Mouse (Mus musculus): ENCODE measurements around the gene 1810013L24Rik. TPM values are rescaled to one million over a fixed set of nuclear protein-coding genes. Genes with fewer than 3 reads are reported as not detected.

1810013L24Rik gene
- polyA plus RNA-seq, 1 experiment from 2014 or later: 20.8 TPM

DNA sequence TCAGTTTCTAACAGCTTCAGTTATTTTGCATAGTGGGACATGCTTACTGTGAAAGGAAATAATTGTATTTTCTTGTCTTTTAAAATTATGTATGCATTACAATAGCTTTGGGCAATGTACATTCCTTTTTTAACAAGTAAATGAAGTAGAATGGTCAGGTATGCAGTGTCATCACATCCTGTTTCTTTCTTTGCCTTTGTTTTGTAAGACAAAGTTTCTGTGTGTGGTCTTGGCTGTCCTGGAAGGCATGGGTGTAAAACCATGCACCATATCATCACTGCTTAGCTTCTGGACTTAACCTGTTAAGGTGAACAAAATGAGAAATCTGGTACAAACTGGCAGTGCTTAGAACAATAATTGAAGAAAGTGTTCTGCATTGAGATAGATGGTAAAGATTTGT lies 9.0 kb downstream of the 1810013L24Rik start:
- ATAC-seq (replicated peaks; ENCODE audit: low FRiP score): no peak
- Histone ChIP-seq H3K9me3 (replicated peaks) (no peaks in the 10 kb centered on the region), H3K27me3 (no peaks in the 10 kb centered on the region), H3K9ac (no peak overlapping the region), H3K4me3 (replicated peaks) (no peak overlapping the region), H3K36me3 (peaks cover 89% of the 10 kb centered on the region), H3K4me1 (peaks cover 10% of the 10 kb centered on the region; the same call in 1 of the 2 replicates), H3K27ac (no peak overlapping the region), H3K4me2 (no peak overlapping the region)

DNA sequence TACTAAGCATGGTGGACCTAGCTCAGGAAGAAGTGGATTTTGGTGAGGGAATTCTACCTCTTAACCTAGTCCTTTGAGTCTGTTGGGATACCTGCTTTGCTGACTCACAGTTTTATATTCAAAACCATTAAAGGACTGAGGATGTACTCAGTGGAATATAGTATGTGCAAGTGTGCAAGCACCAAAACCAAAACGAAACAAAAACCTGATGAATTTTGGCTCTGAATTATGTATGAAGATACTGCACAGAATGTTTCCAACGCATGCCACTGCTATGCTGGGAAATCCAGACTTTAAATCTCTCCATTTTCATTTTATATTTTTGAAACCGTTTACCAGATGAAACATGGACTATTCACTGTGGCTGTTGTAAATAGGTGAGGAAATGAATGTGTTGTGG lies 10.7 kb downstream of the 1810013L24Rik start:
- Histone ChIP-seq H3K4me2 (no peak overlapping the region), H3K4me3 (replicated peaks) (no peak overlapping the region), H3K9ac (no peak overlapping the region), H3K9me3 (replicated peaks) (no peaks in the 10 kb centered on the region), H3K36me3 (peaks cover 82% of the 10 kb centered on the region), H3K27ac (no peak overlapping the region), H3K4me1 (no peaks in the 10 kb centered on the region), H3K27me3 (no peaks in the 10 kb centered on the region)
- ATAC-seq (replicated peaks; ENCODE audit: low FRiP score): no peak
- 91% methylated on average over 3 of the region's 3 CpGs for WGBS

GRCm38 (mm10) chr16:8842962-8843361 lies 13.1 kb downstream of the 1810013L24Rik start:
- Histone ChIP-seq H3K36me3 (peaks cover 70% of the 10 kb centered on the region), H3K9ac (no peak overlapping the region), H3K4me3 (replicated peaks) (no peak overlapping the region), H3K4me2 (no peak overlapping the region), H3K27ac (no peak overlapping the region), H3K9me3 (replicated peaks) (no peaks in the 10 kb centered on the region), H3K4me1 (peaks cover 5% of the 10 kb centered on the region; the same call in 1 of the 2 replicates), H3K27me3 (no peaks in the 10 kb centered on the region)
- 93% methylated on average over 10 of the region's 10 CpGs for WGBS
- no peak for ATAC-seq (replicated peaks; ENCODE audit: low FRiP score)

GRCm38 (mm10) chr16:8843580-8844175 lies 13.8 kb downstream of the 1810013L24Rik start:
- H3K9ac ChIP-seq: no peak overlapping the region
- no peak overlapping the region for H3K27ac ChIP-seq
- peaks cover 70% of the 10 kb centered on the region for H3K36me3 ChIP-seq
- no peak overlapping the region for H3K4me3 ChIP-seq (replicated peaks)
- no peaks in the 10 kb centered on the region for H3K9me3 ChIP-seq (replicated peaks)
- no peak overlapping the region for H3K4me2 ChIP-seq
- no peak for ATAC-seq (replicated peaks; ENCODE audit: low FRiP score)
- WGBS: 78% methylated on average over 3 of the region's 3 CpGs
- no peaks in the 10 kb centered on the region for H3K27me3 ChIP-seq
- H3K4me1 ChIP-seq: peaks cover 8% of the 10 kb centered on the region; the same call in 1 of the 2 replicates

DNA sequence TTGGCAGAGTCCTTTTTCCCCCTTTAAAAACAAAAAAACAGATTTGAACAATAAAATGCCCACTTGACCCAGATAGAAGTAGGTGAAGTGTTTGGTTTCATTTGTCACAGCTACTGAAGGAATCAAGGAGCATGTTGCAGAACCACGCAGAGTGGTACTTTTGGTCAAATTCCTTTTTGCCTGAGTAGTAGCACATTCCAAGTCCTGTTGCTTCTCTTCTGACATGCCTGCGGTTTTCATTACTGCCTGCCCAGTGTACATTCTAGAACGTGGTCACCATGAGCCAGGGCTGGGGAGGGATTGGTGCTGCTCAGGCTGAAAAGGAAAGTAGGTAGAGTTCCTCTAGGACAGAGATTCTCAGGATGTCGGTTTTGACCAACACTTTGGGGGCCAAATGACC lies 16.1 kb downstream of the 1810013L24Rik start:
- Histone ChIP-seq H3K9me3 (replicated peaks) (no peaks in the 10 kb centered on the region), H3K27ac (no peak overlapping the region), H3K4me1 (peaks cover 10% of the 10 kb centered on the region; the same call in 1 of the 2 replicates), H3K27me3 (no peaks in the 10 kb centered on the region), H3K4me3 (replicated peaks) (no peak overlapping the region), H3K4me2 (no peak overlapping the region), H3K36me3 (peaks cover 66% of the 10 kb centered on the region), H3K9ac (no peak overlapping the region)
- WGBS: 80% methylated on average over 4 of the region's 4 CpGs
- ATAC-seq (replicated peaks; ENCODE audit: low FRiP score): no peak

GRCm38 (mm10) chr16:8848309-8849068 lies 18.6 kb downstream of the 1810013L24Rik start:
- Histone ChIP-seq H3K4me1 (peaks cover 10% of the 10 kb centered on the region; the same call in 1 of the 2 replicates), H3K4me2 (no peak overlapping the region), H3K4me3 (replicated peaks) (no peak overlapping the region), H3K9ac (no peak overlapping the region), H3K27me3 (no peaks in the 10 kb centered on the region), H3K27ac (no peak overlapping the region), H3K9me3 (replicated peaks) (no peaks in the 10 kb centered on the region), H3K36me3 (peaks cover 60% of the 10 kb centered on the region)
- WGBS: 72% methylated on average over 4 of the region's 4 CpGs
- no peak for ATAC-seq (replicated peaks; ENCODE audit: low FRiP score)

GRCm38 (mm10) chr16:8849929-8850328 lies 20.0 kb downstream of the 1810013L24Rik start:
- Histone ChIP-seq H3K4me3 (replicated peaks) (no peak overlapping the region), H3K36me3 (peaks cover 66% of the 10 kb centered on the region), H3K27me3 (no peaks in the 10 kb centered on the region), H3K4me2 (no peak overlapping the region), H3K27ac (no peak overlapping the region), H3K9me3 (replicated peaks) (no peaks in the 10 kb centered on the region), H3K4me1 (peaks cover 10% of the 10 kb centered on the region; the same call in 1 of the 2 replicates), H3K9ac (no peak overlapping the region)
- ATAC-seq (replicated peaks; ENCODE audit: low FRiP score): no peak
- WGBS: 95% methylated on average over 1 of the region's 1 CpGs

DNA sequence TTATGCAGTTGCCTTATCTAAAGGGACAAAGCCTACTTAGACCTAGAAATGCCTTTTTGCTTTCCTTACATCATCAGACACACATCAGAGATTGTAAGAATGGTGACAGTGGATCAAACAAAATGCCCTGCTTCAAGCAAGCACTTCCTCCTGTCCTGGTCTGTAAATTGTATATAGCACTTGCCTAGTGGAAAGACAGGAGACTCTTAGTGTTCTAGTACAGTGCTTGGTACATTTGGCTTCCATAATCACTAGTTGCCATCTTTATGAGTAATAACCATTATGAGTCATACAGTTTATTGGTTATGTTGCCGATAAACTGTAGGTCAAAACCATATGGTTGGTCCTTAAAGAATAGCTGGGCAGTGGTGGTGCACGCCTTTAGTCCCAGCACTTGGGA lies 25.2 kb downstream of the 1810013L24Rik start:
- no peaks in the 10 kb centered on the region for H3K27me3 ChIP-seq
- no peak overlapping the region for H3K4me3 ChIP-seq (replicated peaks)
- no peaks in the 10 kb centered on the region for H3K9me3 ChIP-seq (replicated peaks)
- H3K9ac ChIP-seq: no peak overlapping the region
- peaks cover 84% of the 10 kb centered on the region for H3K36me3 ChIP-seq
- no peak for ATAC-seq (replicated peaks; ENCODE audit: low FRiP score)
- 90% methylated on average over 2 of the region's 2 CpGs for WGBS
- H3K4me2 ChIP-seq: no peak overlapping the region
- H3K4me1 ChIP-seq: no peaks in the 10 kb centered on the region
- H3K27ac ChIP-seq: no peak overlapping the region

GRCm38 (mm10) chr16:8856820-8857219 lies 26.9 kb downstream of the 1810013L24Rik start:
- H3K4me2 ChIP-seq: no peak overlapping the region
- H3K27me3 ChIP-seq: no peaks in the 10 kb centered on the region
- no peak for ATAC-seq (replicated peaks; ENCODE audit: low FRiP score)
- no peak overlapping the region for H3K27ac ChIP-seq
- H3K4me3 ChIP-seq (replicated peaks): no peak overlapping the region
- no peaks in the 10 kb centered on the region for H3K9me3 ChIP-seq (replicated peaks)
- 74% methylated on average over 2 of the region's 2 CpGs for WGBS
- H3K36me3 ChIP-seq: peaks cover 89% of the 10 kb centered on the region
- H3K4me1 ChIP-seq: no peaks in the 10 kb centered on the region
- no peak overlapping the region for H3K9ac ChIP-seq

GRCm38 (mm10) chr16:8862336-8862987 lies 32.6 kb downstream of the 1810013L24Rik start:
- 0 out of 2 replicates have a peak, but pooled peaks cover 10% of the 10 kb centered on the region for H3K4me1 ChIP-seq
- H3K27ac ChIP-seq: no peak overlapping the region
- H3K4me2 ChIP-seq: no peak overlapping the region
- H3K27me3 ChIP-seq: no peaks in the 10 kb centered on the region
- H3K9me3 ChIP-seq (replicated peaks): no peaks in the 10 kb centered on the region
- H3K4me3 ChIP-seq (replicated peaks): no peak overlapping the region
- H3K9ac ChIP-seq: no peak overlapping the region
- 83% methylated on average over 5 of the region's 5 CpGs for WGBS
- ATAC-seq (replicated peaks; ENCODE audit: low FRiP score): no peak
- H3K36me3 ChIP-seq: peaks cover 49% of the 10 kb centered on the region

GRCm38 (mm10) chr16:8864223-8864631 lies 34.3 kb downstream of the 1810013L24Rik start:
- no peak for ATAC-seq (replicated peaks; ENCODE audit: low FRiP score)
- H3K36me3 ChIP-seq: peaks cover 33% of the 10 kb centered on the region

GRCm38 (mm10) chr16:8867406-8867955 lies 37.6 kb downstream of the 1810013L24Rik start:
- Histone ChIP-seq H3K9ac (no peak overlapping the region), H3K27ac (no peak overlapping the region), H3K4me2 (no peak overlapping the region), H3K36me3 (0 out of 2 replicates have a peak, but pooled peaks cover 5% of the 10 kb centered on the region), H3K4me1 (0 out of 2 replicates have a peak, but pooled peaks cover 10% of the 10 kb centered on the region), H3K27me3 (no peaks in the 10 kb centered on the region), H3K9me3 (replicated peaks) (no peaks in the 10 kb centered on the region), H3K4me3 (replicated peaks) (no peak overlapping the region)
- WGBS: 84% methylated on average over 5 of the region's 5 CpGs
- no peak for ATAC-seq (replicated peaks; ENCODE audit: low FRiP score)

More at GRCm38 (mm10) chr16:8864223-8864631, 34.3 kb downstream of the 1810013L24Rik start:
- Histone ChIP-seq H3K4me1 (0 out of 2 replicates have a peak, but pooled peaks cover 10% of the 10 kb centered on the region), H3K27me3 (no peaks in the 10 kb centered on the region), H3K4me3 (replicated peaks) (no peak overlapping the region), H3K27ac (no peak overlapping the region), H3K9me3 (replicated peaks) (no peaks in the 10 kb centered on the region), H3K9ac (no peak overlapping the region), H3K4me2 (no peak overlapping the region)
- 47% methylated on average over 4 of the region's 4 CpGs for WGBS
